Mouse (Mus musculus): ENCODE measurements around the gene Mtss1l. TPM values are rescaled to one million over a fixed set of nuclear protein-coding genes. Genes with fewer than 3 reads are reported as not detected.
A peak's percentile ranks its signal among the peaks of the same experiment; 100 is the strongest.

The Mtss1l gene
- polyA plus RNA-seq, 1 experiment from 2014 or later = 9.9 TPM

GRCm38 (mm10) chr8:110702636-110703459 lies 18.4 kb upstream of the Mtss1l start:
- Histone ChIP-seq H3K27ac (ENCODE audit: low read depth) (peak overlapping the region; percentile 78), H3K4me3 (ENCODE audit: low read depth, low read length) (no peak overlapping the region), H3K4me1 (replicated peaks; ENCODE audit: control insufficient read depth, insufficient read depth, low read length) (peaks cover 13% of the 10 kb centered on the region), H3K36me3 (ENCODE audit: control insufficient read depth, insufficient read depth, low read length) (no peaks in the 10 kb centered on the region), H3K9ac (ENCODE audit: low read length) (no peak overlapping the region), H3K9me3 (ENCODE audit: control insufficient read depth, low read length) (no peaks in the 10 kb centered on the region), H3K27me3 (replicated peaks; ENCODE audit: control insufficient read depth, insufficient read depth, low read length) (no peaks in the 10 kb centered on the region), H3K4me2 (ENCODE audit: low read length) (no peak overlapping the region)
- no peak for DNase-seq (ENCODE audit: low spot score)
- 33% methylated on average over 9 of the region's 9 CpGs for WGBS
- ATAC-seq (replicated peaks; ENCODE audit: low FRiP score, low TSS enrichment, low read depth) = peak; percentile 69

DNA sequence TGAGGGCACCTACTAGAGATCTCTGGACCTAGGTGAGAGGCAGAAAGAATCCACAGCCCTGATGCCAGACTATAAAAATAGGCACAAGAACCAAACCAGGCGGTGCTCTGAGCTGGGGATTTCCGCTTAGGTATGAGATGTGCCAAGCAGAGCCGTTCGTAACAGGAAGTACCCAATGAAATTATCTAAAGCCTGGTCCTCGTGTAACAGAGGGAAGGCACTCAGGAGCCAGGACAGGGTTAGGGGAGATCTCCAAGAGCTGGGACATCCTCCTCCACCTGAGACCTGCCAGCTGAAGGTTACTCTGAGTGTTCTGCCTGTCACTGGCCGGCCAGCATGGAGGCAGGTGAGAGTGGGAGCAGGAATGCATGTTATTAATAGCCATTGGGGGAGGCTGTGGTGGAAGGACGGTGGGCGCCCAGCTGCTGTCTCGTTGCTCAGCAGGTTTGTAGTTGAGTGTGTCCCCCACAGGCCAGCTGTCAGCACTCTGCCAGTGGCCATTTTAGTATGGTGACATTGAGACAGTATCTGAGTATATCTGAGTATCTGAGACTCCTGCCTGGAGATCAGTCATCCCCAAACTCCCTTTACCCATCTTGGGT lies 17.7 kb upstream of the Mtss1l start:
- H3K4me1 ChIP-seq (replicated peaks; ENCODE audit: control insufficient read depth, insufficient read depth, low read length) = peaks cover 13% of the 10 kb centered on the region
- DNase-seq (ENCODE audit: low spot score) = no peak
- H3K36me3 ChIP-seq (ENCODE audit: control insufficient read depth, insufficient read depth, low read length) = no peaks in the 10 kb centered on the region
- H3K27ac ChIP-seq (ENCODE audit: low read depth) = peak overlapping the region; percentile 78
- no peak overlapping the region for H3K4me2 ChIP-seq (ENCODE audit: low read length)
- no peaks in the 10 kb centered on the region for H3K9me3 ChIP-seq (ENCODE audit: control insufficient read depth, low read length)
- no peaks in the 10 kb centered on the region for H3K27me3 ChIP-seq (replicated peaks; ENCODE audit: control insufficient read depth, insufficient read depth, low read length)
- no peak for ATAC-seq (replicated peaks; ENCODE audit: low FRiP score, low TSS enrichment, low read depth)
- H3K4me3 ChIP-seq (ENCODE audit: low read depth, low read length) = no peak overlapping the region
- 53% methylated on average over 9 of the region's 9 CpGs for WGBS
- H3K9ac ChIP-seq (ENCODE audit: low read length) = no peak overlapping the region

- Histone ChIP-seq H3K27me3 (replicated peaks; ENCODE audit: control insufficient read depth, insufficient read depth, low read length) (no peaks in the 10 kb centered on the region), H3K4me3 (ENCODE audit: low read depth, low read length) (no peak overlapping the region), H3K4me1 (replicated peaks; ENCODE audit: control insufficient read depth, insufficient read depth, low read length) (peaks cover 13% of the 10 kb centered on the region)
Observed at GRCm38 (mm10) chr8:110704103-110704502, 17.2 kb upstream of the Mtss1l start.

GRCm38 (mm10) chr8:110705391-110706287 lies 15.6 kb upstream of the Mtss1l start:
- H3K36me3 ChIP-seq (ENCODE audit: control insufficient read depth, insufficient read depth, low read length) = no peaks in the 10 kb centered on the region
- no peak overlapping the region for H3K9ac ChIP-seq (ENCODE audit: low read length)
- no peak overlapping the region for H3K27ac ChIP-seq (ENCODE audit: low read depth)
- no peak overlapping the region for H3K4me2 ChIP-seq (ENCODE audit: low read length)
- no peak overlapping the region for H3K4me3 ChIP-seq (ENCODE audit: low read depth, low read length)
- peaks cover 21% of the 10 kb centered on the region for H3K4me1 ChIP-seq (replicated peaks; ENCODE audit: control insufficient read depth, insufficient read depth, low read length)
- ATAC-seq (replicated peaks; ENCODE audit: low FRiP score, low TSS enrichment, low read depth) (no peak), DNase-seq (ENCODE audit: low spot score) (no peak)
- no peaks in the 10 kb centered on the region for H3K27me3 ChIP-seq (replicated peaks; ENCODE audit: control insufficient read depth, insufficient read depth, low read length)
- H3K9me3 ChIP-seq (ENCODE audit: control insufficient read depth, low read length) = no peaks in the 10 kb centered on the region
- 72% methylated on average over 14 of the region's 14 CpGs for WGBS

More at GRCm38 (mm10) chr8:110704103-110704502, 17.2 kb upstream of the Mtss1l start:
- ATAC-seq (replicated peaks; ENCODE audit: low FRiP score, low TSS enrichment, low read depth) = no peak
- Histone ChIP-seq H3K27ac (ENCODE audit: low read depth) (peak overlapping the region; percentile 78; the same call in 1 of the 2 replicates), H3K9me3 (ENCODE audit: control insufficient read depth, low read length) (no peaks in the 10 kb centered on the region), H3K9ac (ENCODE audit: low read length) (no peak overlapping the region), H3K36me3 (ENCODE audit: control insufficient read depth, insufficient read depth, low read length) (no peaks in the 10 kb centered on the region), H3K4me2 (ENCODE audit: low read length) (no peak overlapping the region)
- WGBS = 87% methylated on average over 3 of the region's 3 CpGs
- DNase-seq (ENCODE audit: low spot score) = no peak

GRCm38 (mm10) chr8:110706288-110706870 lies 14.9 kb upstream of the Mtss1l start:
- H3K4me2 ChIP-seq (ENCODE audit: low read length) = no peak overlapping the region
- 91% methylated on average over 3 of the region's 3 CpGs for WGBS

DNA sequence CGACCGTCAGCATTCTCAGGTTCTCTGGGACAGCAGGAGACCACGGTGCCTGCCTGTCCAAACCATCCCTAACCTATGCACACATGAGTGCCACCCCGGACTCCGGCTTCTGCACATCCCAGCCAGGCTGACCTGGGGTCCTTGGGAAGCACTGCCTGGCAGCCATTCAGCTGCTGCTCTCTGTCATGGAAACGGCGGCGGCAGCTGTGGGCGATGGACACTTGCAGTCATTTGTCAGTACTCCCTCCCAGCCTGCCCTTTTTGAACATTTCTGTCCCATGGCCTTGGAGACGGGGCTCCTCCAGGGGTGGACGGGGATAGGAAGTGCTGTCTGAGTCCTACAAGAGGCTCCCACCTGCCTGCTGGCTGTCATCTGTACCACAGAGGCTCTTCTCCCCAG lies 12.8 kb upstream of the Mtss1l start:
- Histone ChIP-seq H3K4me3 (ENCODE audit: low read depth, low read length) (no peak overlapping the region), H3K36me3 (ENCODE audit: control insufficient read depth, insufficient read depth, low read length) (peaks cover 22% of the 10 kb centered on the region; the same call in 1 of the 2 replicates), H3K9ac (ENCODE audit: low read length) (no peak overlapping the region), H3K27me3 (replicated peaks; ENCODE audit: control insufficient read depth, insufficient read depth, low read length) (no peaks in the 10 kb centered on the region), H3K27ac (ENCODE audit: low read depth) (no peak overlapping the region), H3K4me2 (ENCODE audit: low read length) (no peak overlapping the region), H3K9me3 (ENCODE audit: control insufficient read depth, low read length) (no peaks in the 10 kb centered on the region), H3K4me1 (replicated peaks; ENCODE audit: control insufficient read depth, insufficient read depth, low read length) (peaks cover 19% of the 10 kb centered on the region)
- ATAC-seq (replicated peaks; ENCODE audit: low FRiP score, low TSS enrichment, low read depth) = no peak
- 80% methylated on average over 11 of the region's 11 CpGs for WGBS
- no peak for DNase-seq (ENCODE audit: low spot score)

More at GRCm38 (mm10) chr8:110706288-110706870, 14.9 kb upstream of the Mtss1l start:
- Histone ChIP-seq H3K4me3 (ENCODE audit: low read depth, low read length) (no peak overlapping the region), H3K4me1 (replicated peaks; ENCODE audit: control insufficient read depth, insufficient read depth, low read length) (peaks cover 28% of the 10 kb centered on the region), H3K36me3 (ENCODE audit: control insufficient read depth, insufficient read depth, low read length) (0 out of 2 replicates have a peak, but pooled peaks cover 3% of the 10 kb centered on the region), H3K9me3 (ENCODE audit: control insufficient read depth, low read length) (no peaks in the 10 kb centered on the region), H3K27ac (ENCODE audit: low read depth) (no peak overlapping the region), H3K9ac (ENCODE audit: low read length) (no peak overlapping the region), H3K27me3 (replicated peaks; ENCODE audit: control insufficient read depth, insufficient read depth, low read length) (no peaks in the 10 kb centered on the region)
- DNase-seq (ENCODE audit: low spot score) = no peak
- ATAC-seq (replicated peaks; ENCODE audit: low FRiP score, low TSS enrichment, low read depth) = no peak

DNA sequence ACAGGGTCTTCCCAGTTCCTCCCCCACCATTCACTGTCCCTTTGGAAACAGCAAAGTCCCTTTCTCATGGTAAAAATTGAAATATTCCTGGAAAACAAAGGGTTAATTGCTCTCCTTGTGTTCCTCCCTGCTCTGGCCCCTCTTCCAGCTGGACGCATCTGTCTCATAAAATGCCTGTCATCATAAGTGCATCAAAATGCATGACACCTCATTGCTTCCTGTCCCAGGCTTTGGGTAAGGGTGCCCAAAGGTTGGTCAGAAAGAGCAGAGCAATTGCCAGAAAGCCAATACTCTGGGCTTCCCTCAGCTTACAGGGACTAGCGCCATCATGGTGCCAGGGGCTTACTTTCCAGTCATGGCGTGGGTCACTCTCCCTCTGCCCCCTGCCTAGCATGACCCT lies 10.7 kb upstream of the Mtss1l start:
- H3K4me1 ChIP-seq (replicated peaks; ENCODE audit: control insufficient read depth, insufficient read depth, low read length) = peaks cover 25% of the 10 kb centered on the region
- H3K36me3 ChIP-seq (ENCODE audit: control insufficient read depth, insufficient read depth, low read length) = peaks cover 22% of the 10 kb centered on the region; the same call in 1 of the 2 replicates
- no peak overlapping the region for H3K9ac ChIP-seq (ENCODE audit: low read length)
- H3K27ac ChIP-seq (ENCODE audit: low read depth) = peak overlapping the region; percentile 24
- ATAC-seq (replicated peaks; ENCODE audit: low FRiP score, low TSS enrichment, low read depth) (no peak), DNase-seq (ENCODE audit: low spot score) (no peak)
- no peaks in the 10 kb centered on the region for H3K27me3 ChIP-seq (replicated peaks; ENCODE audit: control insufficient read depth, insufficient read depth, low read length)
- H3K4me3 ChIP-seq (ENCODE audit: low read depth, low read length) = no peak overlapping the region
- no peak overlapping the region for H3K4me2 ChIP-seq (ENCODE audit: low read length)
- H3K9me3 ChIP-seq (ENCODE audit: control insufficient read depth, low read length) = no peaks in the 10 kb centered on the region
- WGBS = 49% methylated on average over 3 of the region's 3 CpGs
